Mouse (Mus musculus) c-Kit-positive CD71-positive TER-119-negative erythroid progenitor cells, embryonic 14.5 days (primary cell): ENCODE data around the gene Spata33.
"Not testable (repeated sequence)": the region's sequence is repeated elsewhere in the genome, so short reads cannot be mapped to it uniquely, and the experiment has no call there.

ENCODE experiments used
- DNase-seq: peaks from one replicate; pipeline ENCODE4 v3.0.0-alpha.2; 2013; ENCODE audit warnings: low read depth

The Spata33 gene

DNA sequence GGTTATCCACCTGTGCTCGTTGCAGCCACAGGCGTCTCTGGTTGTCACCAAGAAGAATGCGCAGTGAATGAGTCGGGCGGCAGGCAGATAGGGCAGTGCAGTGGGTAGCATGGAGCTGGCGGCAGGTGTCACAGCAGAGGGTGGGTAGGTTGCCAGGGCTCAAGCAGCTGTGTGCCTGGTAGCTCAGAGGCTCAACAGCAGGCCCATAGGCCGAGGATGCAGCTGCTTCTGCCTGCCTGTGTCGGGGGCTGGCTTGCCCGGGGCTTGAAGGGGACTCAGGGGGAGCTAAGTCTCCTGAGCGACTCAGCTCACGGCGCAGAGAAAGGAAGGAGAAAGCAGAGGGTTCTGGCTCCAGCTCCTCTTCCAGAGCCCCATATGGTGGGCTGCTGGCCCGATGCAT is 20.7 kb downstream of the Spata33 start:
- no peak for DNase-seq

- no peak for DNase-seq
Observed at GRCm38 (mm10) chr8:123233760-123234159, 21.1 kb downstream of the Spata33 start.

GRCm38 (mm10) chr8:123234918-123235519 is 22.4 kb downstream of the Spata33 start:
- no peak for DNase-seq

DNA sequence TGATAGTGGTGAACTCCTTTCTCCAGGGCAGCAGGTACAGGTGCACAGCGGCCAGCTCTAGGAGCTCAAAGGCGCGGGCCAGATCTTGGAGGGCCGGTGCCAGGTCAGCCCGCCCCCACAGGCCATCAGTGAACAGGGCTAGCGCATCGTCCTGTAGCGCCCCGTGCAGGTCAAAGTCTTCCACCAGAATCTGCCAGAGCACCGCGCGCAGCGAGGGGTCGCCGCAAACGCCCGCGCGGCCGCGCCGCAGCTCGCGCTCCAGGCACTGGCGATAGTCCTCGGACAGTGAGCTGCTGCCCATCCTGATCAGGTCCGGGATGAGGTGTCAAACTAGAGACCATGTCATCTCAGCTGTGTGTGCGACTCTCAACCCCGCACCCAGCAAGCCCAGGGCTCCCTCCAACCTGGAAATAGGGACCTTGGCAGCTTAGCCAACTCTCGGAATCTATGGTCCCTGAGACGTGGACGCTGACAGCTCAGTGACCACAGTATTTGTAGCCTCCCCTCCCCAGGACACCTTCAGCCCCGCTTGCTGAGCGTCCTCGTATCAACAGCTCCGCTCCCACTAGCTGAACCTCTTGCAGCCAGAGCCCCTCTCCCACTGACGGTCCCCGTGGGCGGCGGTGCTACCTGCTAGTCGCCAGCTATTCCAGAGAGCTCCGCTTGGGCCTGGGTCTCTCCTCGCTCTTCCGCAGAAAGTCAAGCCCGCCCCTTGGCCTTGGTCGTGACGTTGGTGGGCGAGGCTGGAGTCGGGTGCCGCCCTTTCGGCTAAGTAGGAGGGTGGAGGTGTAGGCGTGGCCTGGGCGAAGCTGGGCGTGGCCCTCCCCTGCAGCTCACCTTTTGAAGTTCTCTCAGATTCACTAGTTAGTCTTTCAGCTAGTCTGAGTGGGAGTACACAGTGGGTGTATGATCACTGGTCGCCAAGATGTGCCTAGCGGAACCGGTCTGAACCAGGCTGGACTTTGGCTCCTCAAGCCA is 23.2 kb downstream of the Spata33 start, which contains the start of gene Spata2l:
Gene Spata2l, minus strand, starts transcription at position 714 of the 978 bp plus-strand sequence.
- peak; percentile 82 for DNase-seq

GRCm38 (mm10) chr8:123239398-123239797 is 26.8 kb downstream of the Spata33 start:
- DNase-seq: no peak

DNA sequence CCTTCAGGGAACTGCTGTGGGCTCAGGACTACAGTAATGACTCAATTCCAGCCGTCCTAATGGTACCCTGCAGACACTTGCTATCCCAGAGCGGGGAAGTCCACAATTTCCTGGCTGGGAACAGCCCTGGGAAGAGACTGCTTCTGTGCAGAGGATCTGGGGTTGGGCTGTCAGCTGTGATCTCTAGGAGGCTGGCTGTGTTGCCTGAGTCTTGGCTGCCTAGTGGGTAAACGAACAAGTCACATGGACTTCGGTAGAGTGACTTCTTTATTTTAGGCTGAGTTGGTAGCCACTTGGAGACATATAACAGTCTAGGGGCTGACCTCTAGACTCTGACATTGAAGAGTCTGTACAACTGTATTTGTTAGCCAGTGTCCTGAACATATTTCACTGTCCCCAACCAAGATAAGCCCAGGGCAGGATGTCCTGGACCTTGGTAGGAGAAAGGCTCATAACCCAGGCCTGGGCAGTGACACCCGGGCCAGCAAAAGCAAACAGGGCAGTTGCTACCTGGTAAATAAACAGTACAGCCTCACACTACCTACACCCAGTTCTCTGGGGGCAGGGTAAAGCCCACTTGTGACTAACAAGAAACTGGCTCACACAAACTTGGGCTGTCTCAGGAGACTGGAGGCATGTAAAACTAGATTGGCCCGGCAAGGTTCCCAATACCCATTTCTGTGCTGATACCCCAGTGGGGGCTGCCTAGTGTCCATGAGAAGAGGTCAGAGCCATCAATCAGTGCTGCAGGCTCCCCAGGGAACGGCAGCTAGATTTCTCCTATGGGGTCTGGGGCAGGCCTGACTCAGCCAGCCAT is 29.7 kb downstream of the Spata33 start:
- no peak for DNase-seq

GRCm38 (mm10) chr8:123243053-123243452 is 30.4 kb downstream of the Spata33 start:
- no peak for DNase-seq

DNA sequence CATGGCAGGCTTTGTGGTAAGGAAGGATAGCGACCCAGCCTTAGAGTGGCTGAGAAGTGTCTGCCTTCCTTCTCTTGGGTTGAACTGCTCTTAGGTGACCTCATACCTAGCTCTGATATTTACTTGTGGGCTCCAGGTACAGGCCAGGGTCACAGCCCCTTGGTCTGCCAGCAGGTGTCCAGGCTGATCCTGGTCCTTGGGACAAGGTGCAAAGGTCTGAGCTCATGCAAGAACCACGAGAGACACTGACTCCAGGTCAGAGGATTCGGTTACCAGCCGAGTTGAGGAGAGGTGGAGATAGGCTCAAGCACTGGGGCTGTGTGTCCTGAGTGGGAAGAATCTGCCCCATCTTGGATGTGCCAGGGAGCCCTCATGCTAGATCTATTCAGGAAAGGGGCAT is 31.8 kb downstream of the Spata33 start:
- no peak for DNase-seq

- no peak for DNase-seq
Observed at GRCm38 (mm10) chr8:123245543-123245942, 32.9 kb downstream of the Spata33 start.

DNA sequence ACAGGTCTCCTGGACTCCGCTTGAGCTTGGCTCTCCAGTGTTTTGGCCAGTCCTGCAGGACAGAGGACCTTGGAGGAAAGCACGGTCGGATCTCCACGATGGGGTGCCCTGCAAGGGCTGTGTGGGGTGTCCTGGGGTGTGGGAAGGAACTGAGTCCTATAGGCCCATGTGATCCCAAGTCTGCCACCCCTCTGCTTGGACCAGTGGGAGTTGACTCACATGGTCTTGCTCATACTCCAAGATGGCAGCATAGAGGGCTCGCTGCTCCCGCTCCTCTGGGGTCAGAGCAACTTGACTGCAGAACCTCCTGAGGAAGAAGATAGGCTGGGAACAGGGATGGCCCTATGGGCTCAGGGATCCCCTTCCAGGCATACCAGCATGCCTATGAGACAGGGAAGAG is 35.1 kb downstream of the Spata33 start:
- DNase-seq: no peak

DNA sequence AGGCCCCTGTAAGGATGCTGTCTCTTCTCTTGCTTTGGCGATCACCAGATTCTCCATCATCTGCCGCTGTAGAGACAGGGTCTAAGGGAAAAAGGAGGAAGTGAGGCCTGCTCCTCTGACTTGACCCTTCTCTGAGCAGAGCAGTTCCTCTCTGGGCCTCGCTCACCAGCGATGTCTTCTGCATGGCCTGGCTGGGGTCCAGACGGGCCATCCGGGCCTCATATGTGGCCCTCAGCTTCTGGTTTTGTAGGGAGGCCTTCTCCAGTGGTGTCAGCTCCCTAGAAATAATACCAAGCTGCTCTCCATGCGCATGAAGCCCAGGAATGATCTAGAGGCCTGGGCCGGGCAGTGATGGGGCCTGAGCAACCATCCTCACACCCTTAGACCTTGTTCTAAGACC is 36.0 kb downstream of the Spata33 start:
- DNase-seq: no peak

DNA sequence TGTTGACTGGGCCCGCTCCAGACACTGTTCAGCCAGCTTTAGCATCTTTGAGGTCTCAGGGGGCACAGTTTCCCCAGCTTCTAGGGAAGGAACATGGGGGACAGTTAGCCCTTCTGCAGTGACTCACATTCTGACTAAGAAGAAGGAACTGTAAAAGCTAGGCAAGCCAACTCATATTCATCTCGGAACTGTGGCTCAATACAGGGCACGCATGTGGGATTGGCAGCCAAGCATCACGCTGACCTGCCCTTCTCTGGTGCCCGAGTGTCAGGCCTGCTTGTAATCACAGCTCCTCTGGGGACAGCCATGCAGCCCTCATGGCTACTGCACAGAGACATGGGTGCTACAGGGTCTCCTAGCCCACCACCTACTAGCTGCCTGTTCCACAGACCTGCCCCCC is 38.3 kb downstream of the Spata33 start:
- DNase-seq: no peak

DNA sequence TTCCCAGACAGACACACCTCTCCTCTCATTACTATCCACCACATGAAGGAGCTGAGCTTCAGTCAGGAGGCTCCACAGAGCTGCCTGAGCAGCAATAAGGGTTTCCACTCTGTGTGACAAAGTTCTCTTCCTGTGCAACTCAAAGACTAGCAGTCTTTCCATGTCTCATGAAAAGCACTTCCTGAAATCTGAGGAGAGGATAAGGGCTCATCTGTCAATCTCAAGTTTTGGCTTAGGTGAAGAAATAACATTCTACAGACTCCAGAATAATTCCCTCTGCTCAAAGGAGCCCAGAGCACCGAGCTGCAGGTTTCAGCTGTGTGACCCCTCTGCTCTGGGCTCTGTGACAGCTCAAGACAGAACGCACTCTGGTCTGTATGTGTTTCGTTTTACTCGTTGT is 40.3 kb downstream of the Spata33 start:
- no peak for DNase-seq

GRCm38 (mm10) chr8:123253451-123254098 is 40.9 kb downstream of the Spata33 start:
- DNase-seq: peak; percentile 31

GRCm38 (mm10) chr8:123254099-123254885 is 41.7 kb downstream of the Spata33 start, which contains the start of the genes Zfp276 and Vps9d1:
Gene Zfp276, plus strand, starts transcription at chr8:123254195.
Gene Vps9d1, minus strand, starts transcription at chr8:123254348.
- peak; percentile 73 for DNase-seq

DNA sequence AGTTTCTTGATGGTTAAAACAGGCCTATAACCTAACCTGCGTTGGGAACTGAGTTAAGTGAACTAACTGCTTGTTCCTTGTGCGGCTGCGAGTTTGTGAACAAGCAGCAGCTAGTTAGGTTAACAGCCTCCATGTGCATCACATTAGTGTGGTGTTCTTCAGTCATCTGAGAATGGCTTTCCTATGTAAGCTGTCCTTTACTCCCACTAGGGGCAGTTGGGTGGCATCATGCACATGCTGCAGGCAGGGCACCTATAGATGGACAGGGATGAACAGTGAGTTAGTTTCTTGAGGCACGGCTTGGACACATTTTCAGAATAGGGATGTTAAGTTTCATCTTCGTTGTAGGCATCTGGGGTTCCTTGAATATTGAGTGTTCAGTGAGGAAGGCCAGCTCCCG is 42.5 kb downstream of the Spata33 start:
- DNase-seq: peak; percentile 28

- DNase-seq: no peak
Observed at GRCm38 (mm10) chr8:123257114-123257513, 44.5 kb downstream of the Spata33 start.

- not testable (repeated sequence) for DNase-seq
Observed at GRCm38 (mm10) chr8:123257593-123257992, 45.0 kb downstream of the Spata33 start.

- DNase-seq: no peak
Observed at GRCm38 (mm10) chr8:123267926-123268656, 55.5 kb downstream of the Spata33 start.

GRCm38 (mm10) chr8:123271147-123271546 is 58.5 kb downstream of the Spata33 start:
- DNase-seq: no peak
